Comparison of ENCODE assay signal across 7 mouse cellular contexts in genomic region chr4:141793282-141794151, GRCm38 (mm10). TPM values are rescaled to one million over a fixed set of nuclear protein-coding genes. Genes with fewer than 3 reads are reported as not detected.
DNase-seq lines count a peak whose midpoint lies in the region; ATAC-seq and TF ChIP-seq lines count a peak whose summit lies in the region.

Casp9 (plus strand) TSS chr4:141793612.

- H3K36me3 ChIP-seq in intestine, postnatal 0 days (ENCODE audit: control insufficient read depth, insufficient read depth) = peaks cover 11% of the 10 kb centered on the region
- peaks cover 22% of the 10 kb centered on the region for H3K36me3 ChIP-seq in midbrain, embryonic 12.5 days
- peaks cover 11% of the 10 kb centered on the region for H3K36me3 ChIP-seq in small intestine, adult 2 months (ENCODE audit: control insufficient read depth, insufficient read depth, low read length)

- no peaks in the 10 kb centered on the region for H3K27me3 ChIP-seq in intestine, postnatal 0 days (replicated peaks; ENCODE audit: control insufficient read depth, insufficient read depth, low read length)
- no peaks in the 10 kb centered on the region for H3K27me3 ChIP-seq in midbrain, embryonic 12.5 days
- no peaks in the 10 kb centered on the region for H3K27me3 ChIP-seq in small intestine, adult 2 months (ENCODE audit: control insufficient read depth, insufficient read depth, low read length)

- H3K27ac ChIP-seq in intestine, postnatal 0 days (ENCODE audit: low read depth, low read length) = peak within 1 kb of the TSS; percentile 94
- H3K27ac ChIP-seq in midbrain, embryonic 12.5 days (replicated peaks) = peak within 1 kb of the TSS; percentile 92
- H3K27ac ChIP-seq in small intestine, adult 2 months (ENCODE audit: insufficient read depth, low read depth, low read length) = peak within 1 kb of the TSS; percentile 95

- TF ChIP-seq POLR2A in small intestine, adult 2 months (IDR thresholded peaks at IDR 0.05; ENCODE audit: low read depth, low read length) = peak; percentile 68

- peak within 1 kb of the TSS; percentile 76 for H3K4me3 ChIP-seq in intestine, postnatal 0 days (ENCODE audit: low read depth, low read length)
- H3K4me3 ChIP-seq in midbrain, embryonic 12.5 days = peak within 1 kb of the TSS; percentile 75
- peak within 1 kb of the TSS; percentile 88 for H3K4me3 ChIP-seq in small intestine, adult 2 months (ENCODE audit: low read depth, low read length)

- ATAC-seq in intestine, postnatal 0 days = peak; percentile 87
- peak; percentile 76 for ATAC-seq in midbrain, embryonic 12.5 days (ENCODE audit: low FRiP score, low read depth)

- under 1% methylated on average over 78 of the region's 80 CpGs for WGBS in intestine, postnatal 0 days
- under 1% methylated on average over 72 of the region's 80 CpGs for WGBS in midbrain, embryonic 12.5 days
- WGBS in small intestine, adult 2 months = 2% methylated on average over 77 of the region's 80 CpGs

- H3K9me3 ChIP-seq in intestine, postnatal 0 days (ENCODE audit: control insufficient read depth) = no peaks in the 10 kb centered on the region
- no peaks in the 10 kb centered on the region for H3K9me3 ChIP-seq in midbrain, embryonic 12.5 days

- peak within 1 kb of the TSS; percentile 77 for H3K9ac ChIP-seq in intestine, postnatal 0 days (ENCODE audit: low read depth, low read length)
- H3K9ac ChIP-seq in midbrain, embryonic 12.5 days (replicated peaks) = peak within 1 kb of the TSS; percentile 77

- TF ChIP-seq CTCF in intestine, postnatal 0 days (IDR thresholded peaks at IDR 0.05; ENCODE audit: low read depth) = 0 out of 2 replicates have a peak, but pooled peaks have one; percentile 13
- peak; percentile 15; the same call in 1 of the 2 replicates for TF ChIP-seq CTCF in small intestine, adult 2 months (IDR thresholded peaks at IDR 0.05; ENCODE audit: extremely low read depth, insufficient read length, insufficient replicate concordance, low read depth, low read length)

- intact Hi-C loops in left cerebral cortex, postnatal 4 days (cut with DNase I) = no loop called here

- DNase-seq in adrenal gland, adult 8-10 months = peak; percentile 98
- DNase-seq in embryo, embryonic 9.5 days (ENCODE audit: extremely low spot score) = peak; percentile 100
- DNase-seq in gonadal fat pad, adult 2 months (ENCODE audit: low read depth) = no peak
- DNase-seq in left cerebral cortex, postnatal 4 days = peak; percentile 97

- peak within 1 kb of the TSS; percentile 71 for H3K4me2 ChIP-seq in intestine, postnatal 0 days (replicated peaks; ENCODE audit: low read depth)
- peak within 1 kb of the TSS; percentile 64 for H3K4me2 ChIP-seq in midbrain, embryonic 12.5 days (replicated peaks)

- peaks cover 7% of the 10 kb centered on the region; the same call in 1 of the 2 replicates for H3K4me1 ChIP-seq in intestine, postnatal 0 days (replicated peaks; ENCODE audit: control insufficient read depth, insufficient read depth, low read length)
- peaks cover 23% of the 10 kb centered on the region for H3K4me1 ChIP-seq in midbrain, embryonic 12.5 days
- H3K4me1 ChIP-seq in small intestine, adult 2 months (ENCODE audit: control insufficient read depth, insufficient read depth, insufficient read length, low read length) = peaks cover 9% of the 10 kb centered on the region; the same call in 1 of the 2 replicates

RNA-seq across cellular contexts. Expression of gene Casp9, which starts in this region (rescaled TPM):
- 10 to 100 TPM; 21.4 to 29.4 (median 26.5) TPM for total RNA-seq in adrenal gland, adult 8-10 months (2022)
- 29.8 and 31.4 TPM in 2 replicates for polyA plus RNA-seq in gonadal fat pad, adult 2 months (2012; rRNA removed)
- 13.4 and 15.7 TPM in 2 replicates for polyA plus RNA-seq in intestine, postnatal 0 days (2015; fragmentation: Nextera tagmentation; extraction: Ambion mirVana)
- total RNA-seq in left cerebral cortex, postnatal 4 days (2021) = 10 to 100 TPM; 26.9 to 29.7 TPM
- 24.9 and 27.0 TPM in 2 replicates for polyA plus RNA-seq in midbrain, embryonic 12.5 days (2016; fragmentation: Nextera tagmentation; extraction: Ambion mirVana)
- polyA plus RNA-seq in small intestine, adult 2 months (2012; rRNA removed) = 11.5 and 14.6 TPM in 2 replicates
